Mouse (Mus musculus) heart, postnatal 4 days (tissue): Measurements from ENCODE around the gene Olfr68. TPM values are rescaled to one million over a fixed set of nuclear protein-coding genes. Genes with fewer than 3 reads are reported as not detected.
"Not testable (repeated sequence)": the region's sequence is repeated elsewhere in the genome, so short reads cannot be mapped to it uniquely, and the experiment has no call there.

Source experiments
- DNase-seq: peaks from one replicate; pipeline ENCODE4 v3.0.0; 2021
- total RNA-seq, 2 experiments: library from RNA; stranded (reverse); gene quantifications; 2 replicates each; pipeline ENCODE4 v1.2.3; 2021

Gene Olfr68
- not detected for total RNA-seq

DNA sequence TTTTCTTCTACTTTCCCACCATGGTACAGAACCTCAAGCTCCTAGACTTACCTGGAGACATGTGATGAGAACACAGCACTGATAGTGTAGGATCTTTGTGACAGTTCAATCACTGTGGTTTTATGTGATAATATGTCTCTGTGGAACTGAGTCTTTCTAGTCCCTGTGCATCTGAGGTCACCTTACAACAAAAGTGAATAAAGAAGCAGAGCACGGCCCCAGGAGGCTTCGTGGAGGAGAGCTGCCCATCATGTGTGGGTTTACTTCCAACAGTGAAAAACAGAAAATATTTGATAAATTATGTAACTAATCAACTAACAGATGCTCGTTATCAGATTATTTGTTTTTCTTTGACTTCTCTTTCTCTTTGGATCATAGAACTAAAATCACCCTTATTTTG lies at the start of gene Olfr68:
Gene Olfr68 (minus strand): TSS at position 101 of the 400 bp plus-strand sequence.
- DNase-seq = no peak

DNA sequence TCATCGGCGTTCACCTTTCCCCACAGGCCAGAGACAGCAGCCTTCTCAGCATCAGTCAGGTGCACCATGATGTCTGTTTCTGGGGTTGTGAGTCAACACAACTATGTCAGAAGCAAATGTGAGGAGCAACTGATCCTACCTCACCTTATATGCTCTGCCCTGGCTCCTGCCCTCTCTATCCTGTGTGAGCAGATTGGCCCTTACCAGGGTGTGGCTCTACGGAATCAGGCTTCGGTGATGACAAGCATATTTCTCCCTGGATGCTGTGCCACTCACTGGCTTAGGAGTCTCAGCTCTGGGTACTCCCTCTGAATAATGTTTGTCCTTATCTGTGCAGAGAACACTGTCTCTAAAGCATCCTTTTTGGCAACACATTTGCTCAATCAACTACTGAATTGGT lies 48.3 kb upstream of the Olfr68 start, which contains the start of gene Hbb-bs:
Gene Hbb-bs (minus strand): TSS at position 289 of the 400 bp plus-strand sequence.
- DNase-seq = no peak

DNA sequence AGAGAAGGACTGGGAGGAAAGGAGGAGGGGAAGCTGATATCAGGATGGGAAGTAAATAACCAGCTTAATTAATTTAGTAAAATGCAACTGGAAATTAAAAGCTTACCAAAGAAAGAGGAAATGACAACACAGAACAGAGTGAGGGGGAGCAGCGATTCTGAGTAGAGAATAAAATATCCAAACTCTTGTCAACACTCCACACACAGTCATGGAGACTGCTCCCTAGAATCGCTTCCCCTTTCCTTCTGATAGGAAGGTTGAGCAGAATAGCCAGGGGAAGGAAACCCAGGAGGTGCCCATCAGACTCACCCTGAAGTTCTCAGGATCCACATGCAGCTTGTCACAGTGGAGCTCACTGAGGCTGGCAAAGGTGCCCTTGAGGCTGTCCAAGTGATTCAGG lies 47.6 kb upstream of the Olfr68 start:
- DNase-seq = not testable (repeated sequence)

DNA sequence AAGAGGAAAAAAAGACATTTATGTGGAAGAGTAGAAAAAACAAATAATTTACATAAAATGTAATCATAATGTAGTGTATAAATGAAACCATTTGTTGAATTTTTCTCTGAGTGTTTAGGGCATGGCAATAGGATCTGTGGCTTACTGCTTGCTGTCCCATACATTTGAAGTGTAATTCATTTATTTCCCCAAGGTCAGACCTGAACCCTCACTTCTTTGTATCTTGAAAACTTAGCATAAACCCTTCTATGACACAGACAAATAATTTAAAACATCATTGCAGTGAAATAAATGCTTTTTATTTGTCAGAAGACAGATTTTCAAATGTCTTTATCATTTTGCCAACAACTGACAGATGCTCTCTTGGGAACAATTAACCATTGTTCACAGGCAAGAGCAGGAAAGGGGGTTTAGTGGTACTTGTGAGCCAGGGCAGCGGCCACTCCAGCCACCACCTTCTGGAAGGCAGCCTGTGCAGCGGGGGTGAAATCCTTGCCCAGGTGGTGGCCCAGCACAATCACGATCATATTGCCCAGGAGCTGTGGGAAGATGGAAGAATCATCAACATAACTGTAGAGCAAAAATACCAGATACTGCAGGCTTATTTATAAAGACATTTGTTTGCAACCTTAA lies 46.9 kb upstream of the Olfr68 start:
- no peak for DNase-seq

DNA sequence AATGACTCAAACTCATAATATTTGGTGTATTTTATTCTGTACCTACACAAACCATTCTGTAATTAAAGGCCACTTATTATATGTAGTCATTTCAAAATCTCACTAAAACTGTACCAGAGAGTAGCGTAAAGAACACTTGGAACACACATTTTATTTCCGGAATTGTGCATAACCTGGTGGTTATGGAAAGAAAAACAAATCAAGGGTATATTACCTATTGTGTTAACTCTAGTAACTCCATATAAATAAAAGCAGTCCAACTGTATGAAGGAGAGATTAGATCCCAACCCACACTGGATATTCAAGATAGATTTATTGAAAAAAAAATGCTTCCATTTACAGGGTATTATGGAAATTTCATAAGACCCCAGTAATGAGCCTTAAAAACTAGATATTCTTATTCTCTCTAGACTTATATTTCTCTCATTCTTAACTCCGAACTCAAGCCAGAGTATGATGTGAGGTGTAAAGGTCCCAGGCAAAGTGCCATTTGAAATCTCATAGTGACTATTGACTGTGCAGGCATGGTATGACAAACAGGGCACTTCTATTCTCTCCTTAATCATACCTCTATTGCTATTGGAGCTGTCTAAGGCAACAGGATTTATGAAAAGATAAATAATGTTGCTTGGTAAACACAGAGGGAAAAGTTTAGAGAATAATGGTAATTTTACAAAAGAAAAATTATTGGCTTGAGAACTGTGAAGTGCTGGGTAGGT lies 46.2 kb upstream of the Olfr68 start:
- DNase-seq = no peak

DNA sequence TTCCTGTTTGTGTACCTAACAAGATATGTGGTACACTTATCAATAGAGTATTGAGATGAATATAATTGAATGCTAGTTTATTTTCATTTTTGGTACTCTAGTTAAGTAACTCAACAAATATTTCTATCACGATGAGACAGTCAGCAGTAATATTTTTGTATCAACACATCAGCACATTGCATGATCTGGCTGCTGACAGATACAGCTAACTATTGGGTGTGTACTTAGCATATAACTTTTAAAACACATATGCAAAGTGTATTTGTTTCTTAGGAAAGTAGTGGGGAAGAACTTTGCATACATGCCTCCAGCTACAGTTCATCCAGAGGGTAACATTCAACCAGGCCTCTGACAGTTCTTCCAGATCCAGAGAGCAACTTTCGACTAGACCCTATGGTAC lies 45.1 kb upstream of the Olfr68 start:
- no peak for DNase-seq

DNA sequence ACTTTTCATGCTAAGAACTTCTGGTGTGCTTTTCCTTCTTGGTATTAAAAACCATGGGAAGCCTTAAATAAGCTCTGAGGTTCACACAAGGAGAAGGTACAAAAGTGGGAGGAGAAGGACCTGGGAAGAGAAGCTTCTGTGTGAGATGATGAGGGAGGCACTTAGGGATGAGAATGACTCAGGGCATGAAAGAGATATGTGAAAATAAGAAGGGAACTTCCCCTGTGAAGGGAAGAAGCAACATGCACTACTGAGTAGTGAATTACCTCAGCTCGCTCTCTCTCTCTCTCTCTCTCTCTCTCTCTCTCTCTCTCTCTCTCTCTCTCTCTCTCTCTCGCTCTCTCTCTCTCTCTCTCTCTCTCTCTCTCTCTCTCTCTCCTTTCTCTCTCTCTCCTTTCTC lies 35.6 kb upstream of the Olfr68 start:
- DNase-seq = not testable (repeated sequence)

DNA sequence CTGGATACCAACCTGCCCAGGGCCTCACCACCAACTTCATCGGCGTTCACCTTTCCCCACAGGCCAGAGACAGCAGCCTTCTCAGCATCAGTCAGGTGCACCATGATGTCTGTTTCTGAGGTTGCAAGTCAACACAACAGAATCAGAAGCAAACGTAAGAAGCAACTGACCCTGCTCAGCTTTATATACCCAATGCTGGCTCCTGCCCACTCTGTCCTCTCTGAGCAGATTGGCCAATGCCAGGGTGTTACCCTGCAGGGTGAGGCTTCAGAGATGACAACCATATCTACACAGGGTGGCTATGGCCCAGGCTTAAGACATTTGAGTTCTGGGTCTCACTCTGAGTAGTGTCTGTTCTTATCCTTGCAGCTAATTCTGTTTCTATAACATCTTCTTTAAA lies 34.3 kb upstream of the Olfr68 start, which contains the start of gene Hbb-bt:
Gene Hbb-bt (minus strand): TSS at position 231 of the 400 bp plus-strand sequence.
- no peak for DNase-seq

DNA sequence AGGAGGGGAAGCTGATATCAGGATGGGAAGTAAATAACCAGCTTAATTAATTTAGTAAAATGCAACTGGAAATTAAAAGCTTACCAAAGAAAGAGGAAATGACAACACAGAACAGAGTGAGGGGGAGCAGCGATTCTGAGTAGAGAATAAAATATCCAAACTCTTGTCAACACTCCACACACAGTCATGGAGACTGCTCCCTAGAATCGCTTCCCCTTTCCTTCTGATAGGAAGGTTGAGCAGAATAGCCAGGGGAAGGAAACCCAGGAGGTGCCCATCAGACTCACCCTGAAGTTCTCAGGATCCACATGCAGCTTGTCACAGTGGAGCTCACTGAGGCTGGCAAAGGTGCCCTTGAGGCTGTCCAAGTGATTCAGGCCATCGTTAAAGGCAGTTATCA lies 33.7 kb upstream of the Olfr68 start:
- DNase-seq = not testable (repeated sequence)

DNA sequence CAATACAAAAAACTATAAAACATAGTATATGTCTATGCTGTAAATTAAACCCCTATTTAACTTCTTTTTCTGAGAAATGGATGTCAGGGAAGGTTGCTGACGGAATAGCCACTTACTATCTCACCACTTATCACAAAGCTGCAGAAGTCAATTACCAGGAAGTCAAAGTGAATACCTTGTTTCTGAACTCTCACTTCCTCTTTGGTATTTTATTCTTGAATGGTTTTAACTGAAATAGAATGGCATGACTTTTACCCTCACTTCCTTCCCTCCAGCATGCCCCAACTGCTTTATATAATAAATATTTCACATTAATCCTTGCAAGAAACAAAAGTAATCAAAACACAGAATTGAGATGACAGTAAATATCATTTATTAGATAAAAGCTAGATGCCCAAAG lies 32.7 kb upstream of the Olfr68 start:
- no peak for DNase-seq

DNA sequence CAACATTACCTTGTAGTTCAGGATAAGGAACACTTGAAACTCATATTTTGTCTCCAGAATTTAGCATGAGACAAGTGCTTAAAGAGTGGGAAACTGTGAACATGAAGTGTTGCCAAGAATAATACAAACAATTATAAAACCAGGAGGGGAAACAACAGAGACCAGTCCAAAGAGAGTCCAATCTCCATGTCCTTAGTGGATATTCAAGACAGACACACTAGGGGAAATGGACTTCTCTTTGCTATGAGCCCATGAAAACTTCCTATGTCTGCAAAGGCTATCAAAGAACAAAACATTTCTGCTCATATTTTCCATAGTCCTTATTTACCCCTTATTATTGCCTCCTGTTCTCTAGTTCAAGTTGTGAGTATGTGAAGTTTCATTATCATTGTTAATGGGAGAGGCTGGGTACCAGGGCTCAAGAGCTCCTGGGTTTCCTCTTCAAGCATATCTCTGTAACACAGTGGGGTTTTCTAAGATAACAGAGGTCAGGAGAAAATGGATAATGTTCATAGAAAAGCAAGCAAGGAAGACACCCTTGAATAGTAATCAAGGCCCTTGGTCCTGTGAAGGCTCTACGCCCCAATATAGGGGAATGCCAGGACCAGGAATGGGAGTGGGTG lies 31.8 kb upstream of the Olfr68 start:
- no peak for DNase-seq

DNA sequence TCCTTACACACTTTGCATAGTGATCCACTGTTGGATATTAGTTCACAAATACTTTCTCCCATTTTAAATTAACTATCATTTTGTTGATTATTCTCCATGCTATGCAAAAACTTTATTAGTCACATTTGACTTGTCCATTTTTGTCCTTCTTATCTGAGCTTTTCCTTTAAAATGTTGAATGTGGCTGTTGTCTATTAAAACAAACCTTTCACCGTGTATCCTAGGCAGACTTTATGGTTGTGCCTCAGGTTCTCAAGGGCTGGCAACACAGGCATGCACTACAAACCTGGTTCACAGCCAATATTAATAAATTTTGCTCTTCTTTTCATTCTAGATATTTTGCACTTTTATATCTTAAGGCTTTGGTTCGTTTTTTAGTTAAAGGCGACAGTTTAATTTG lies 31.2 kb upstream of the Olfr68 start:
- no peak for DNase-seq

DNA sequence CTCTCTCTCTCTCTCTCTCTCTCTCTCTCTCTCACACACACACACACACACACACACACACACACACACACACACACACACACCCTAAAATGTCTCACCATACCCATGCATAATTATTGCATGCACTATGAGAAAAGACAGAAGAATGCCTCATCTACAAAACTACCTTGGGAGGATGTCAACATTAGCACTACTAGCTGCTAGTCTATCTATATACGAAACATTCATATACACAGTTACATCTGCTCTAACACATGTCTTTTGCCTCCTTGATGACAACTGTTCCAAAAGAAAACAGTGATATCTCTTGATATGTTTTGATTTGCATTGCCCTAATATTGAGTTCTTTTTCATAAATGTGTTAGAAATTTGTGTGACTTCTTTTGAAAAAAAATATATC lies 30.8 kb upstream of the Olfr68 start:
- no peak for DNase-seq

DNA sequence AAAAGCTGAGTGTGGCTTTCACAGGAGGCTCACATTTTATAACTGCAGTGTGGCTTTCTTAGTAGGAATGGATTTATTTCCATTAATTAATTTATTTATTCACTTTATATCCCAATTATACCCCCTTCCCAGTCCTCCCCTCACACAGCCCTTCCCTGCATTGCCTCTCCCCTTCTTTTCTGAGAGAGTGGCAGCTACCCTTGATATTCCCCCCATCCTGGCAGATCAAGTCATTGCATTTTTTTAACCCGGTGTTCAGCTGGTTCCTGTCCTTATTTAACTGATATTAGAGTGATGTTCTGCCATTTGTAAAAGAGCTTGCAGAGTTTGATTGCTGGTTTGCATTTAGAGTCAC lies 30.3 kb upstream of the Olfr68 start:
- DNase-seq = no peak

DNA sequence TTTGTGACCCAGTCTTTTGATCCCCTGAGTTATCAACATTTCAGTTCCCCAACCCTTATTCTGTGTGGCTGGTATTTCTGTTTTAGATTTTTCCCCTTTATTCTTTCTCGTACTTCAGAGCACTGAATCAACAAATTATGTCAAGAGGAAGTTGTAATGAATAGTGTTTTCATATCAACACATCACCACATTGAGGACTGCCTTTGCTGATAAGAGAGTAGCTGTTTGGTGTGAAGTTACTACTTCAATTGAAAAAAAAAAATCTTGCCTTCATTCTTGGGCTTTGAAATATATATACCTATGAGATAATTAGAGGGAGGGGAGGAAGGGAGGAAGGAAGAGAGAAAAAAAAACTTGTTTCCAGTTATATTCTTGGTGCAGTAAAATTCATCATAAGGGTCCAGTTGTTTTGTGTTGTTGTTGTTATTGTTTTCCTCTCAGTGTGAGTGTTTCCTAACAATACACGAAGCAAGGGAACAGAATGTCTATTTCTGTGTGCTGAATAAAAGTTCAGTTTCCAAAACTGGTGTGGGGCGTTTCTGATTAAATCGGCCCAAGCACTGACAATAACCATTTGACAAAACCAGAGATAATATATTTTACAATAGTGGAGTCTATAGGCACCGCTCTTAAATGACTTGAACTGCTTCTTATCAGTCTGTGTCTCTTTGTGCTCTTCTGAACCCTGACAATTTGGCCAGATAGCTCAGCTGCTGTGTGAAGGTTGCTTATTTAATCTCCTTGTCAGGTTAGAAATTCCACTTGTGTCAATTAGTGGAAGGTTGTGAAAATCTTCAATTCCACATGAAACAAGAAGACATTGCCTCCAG lies 29.7 kb upstream of the Olfr68 start:
- DNase-seq = no peak

DNA sequence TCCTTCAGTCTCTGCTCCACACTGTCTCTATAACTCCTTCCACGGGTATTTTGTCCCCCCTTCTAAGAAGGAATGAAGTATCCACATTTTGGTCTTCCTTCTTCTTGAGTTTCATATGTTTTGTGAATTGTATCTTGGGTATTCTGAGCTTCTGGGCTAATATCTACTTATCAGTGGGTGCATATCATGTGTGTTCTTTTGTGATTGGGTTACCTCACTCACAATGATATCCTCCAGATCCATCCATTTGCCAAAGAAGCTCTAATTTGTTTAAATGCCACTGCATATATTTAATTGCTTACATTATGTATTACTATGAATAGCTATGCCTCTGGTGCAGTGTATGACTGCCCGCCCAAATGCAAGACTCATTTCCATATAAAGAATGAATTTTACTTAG lies 28.6 kb upstream of the Olfr68 start:
- not testable (repeated sequence) for DNase-seq

DNA sequence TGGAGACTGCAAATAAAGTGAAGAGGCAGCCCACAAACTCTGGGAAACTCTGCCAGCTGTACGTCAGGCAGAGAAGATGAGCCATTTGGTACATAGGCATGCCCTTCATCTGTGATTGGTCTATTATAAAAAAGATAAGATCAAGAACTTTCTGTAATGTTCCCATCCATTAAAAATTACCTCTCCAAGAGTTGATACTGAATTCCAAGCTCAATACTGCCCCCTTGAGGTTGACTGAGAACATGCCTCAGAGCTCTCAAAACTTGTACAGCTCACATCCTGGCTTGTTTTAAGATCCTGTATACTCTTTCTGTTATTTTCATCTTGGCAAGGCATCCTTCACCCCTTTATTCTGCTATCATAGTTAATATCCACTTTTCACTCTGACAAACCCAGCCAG lies 27.4 kb upstream of the Olfr68 start:
- DNase-seq = peak; percentile 15

DNA sequence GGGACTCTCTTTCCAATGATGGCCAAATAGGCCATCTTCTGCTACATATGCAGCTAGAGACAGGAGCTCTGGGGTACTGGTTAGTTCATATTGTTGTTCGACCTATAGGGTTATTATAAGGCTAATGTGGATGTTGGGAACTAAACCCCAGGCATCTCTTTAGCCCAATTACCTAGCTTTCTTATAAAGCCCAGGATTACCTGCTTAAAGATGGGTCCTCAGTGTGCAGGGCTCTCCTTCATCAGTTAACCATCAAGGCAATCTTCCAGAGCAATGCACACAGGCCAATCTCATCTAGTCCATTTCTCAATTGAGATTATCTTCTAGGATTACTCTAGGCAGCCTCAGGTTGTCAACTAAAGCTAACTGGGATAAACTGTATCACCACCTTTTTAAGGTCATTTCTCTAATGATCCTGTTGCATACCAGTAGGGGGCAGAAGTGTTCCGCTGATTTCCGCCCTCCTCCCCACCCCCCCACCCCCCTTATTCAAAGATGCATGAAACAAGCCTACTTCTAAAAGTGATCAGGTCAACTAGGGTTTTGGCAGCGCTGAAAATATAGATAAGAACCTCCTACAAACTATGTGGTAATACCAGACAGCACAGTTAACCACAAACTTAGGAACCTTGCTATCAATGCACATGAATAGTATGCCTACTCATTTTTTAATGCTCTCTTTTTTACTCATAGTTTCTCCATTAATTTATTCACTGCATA lies 13.3 kb upstream of the Olfr68 start:
- no peak for DNase-seq

DNA sequence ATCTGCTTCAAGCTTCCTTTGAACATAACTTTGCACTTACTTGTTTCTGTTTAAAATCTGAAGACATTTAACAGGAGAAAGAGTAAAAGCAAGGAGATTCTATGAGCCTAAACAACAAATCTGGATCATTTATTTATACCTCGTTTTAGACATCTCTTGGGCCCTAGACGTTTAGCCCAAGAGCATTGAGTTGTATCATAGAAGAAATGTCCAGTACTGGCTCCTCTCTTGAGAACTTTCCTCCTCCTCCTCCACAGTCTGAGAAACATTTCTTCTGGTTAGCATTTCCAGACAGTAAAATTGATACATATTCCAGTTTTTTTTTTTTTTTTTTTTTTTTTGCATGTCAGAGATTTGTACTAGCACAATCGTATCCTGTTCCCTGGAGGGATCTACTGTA lies 12.2 kb upstream of the Olfr68 start, which contains the start of gene Olfr67:
Gene Olfr67 (minus strand): TSS at position 101 of the 400 bp plus-strand sequence.
- DNase-seq = no peak

DNA sequence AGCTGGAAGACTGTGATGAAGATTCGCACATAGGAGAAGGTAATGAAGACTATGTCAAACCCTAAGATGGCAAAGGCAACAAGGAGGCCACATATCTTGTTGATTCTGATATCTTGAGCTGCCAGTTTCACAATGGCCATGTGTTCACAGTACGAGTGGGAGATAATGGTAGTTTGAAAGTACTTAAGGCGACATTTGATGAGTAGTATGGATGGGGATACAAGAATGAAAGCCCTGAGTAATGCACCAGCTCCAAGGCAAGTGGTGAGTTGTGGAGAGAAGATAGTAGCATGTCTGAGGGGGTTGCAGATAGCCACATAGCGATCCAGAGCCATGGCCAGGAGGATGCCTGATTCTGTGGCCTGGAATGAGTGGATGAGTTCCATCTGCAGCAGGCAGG lies 1.8 kb downstream of the Olfr68 start:
- DNase-seq = not testable (repeated sequence)

DNA sequence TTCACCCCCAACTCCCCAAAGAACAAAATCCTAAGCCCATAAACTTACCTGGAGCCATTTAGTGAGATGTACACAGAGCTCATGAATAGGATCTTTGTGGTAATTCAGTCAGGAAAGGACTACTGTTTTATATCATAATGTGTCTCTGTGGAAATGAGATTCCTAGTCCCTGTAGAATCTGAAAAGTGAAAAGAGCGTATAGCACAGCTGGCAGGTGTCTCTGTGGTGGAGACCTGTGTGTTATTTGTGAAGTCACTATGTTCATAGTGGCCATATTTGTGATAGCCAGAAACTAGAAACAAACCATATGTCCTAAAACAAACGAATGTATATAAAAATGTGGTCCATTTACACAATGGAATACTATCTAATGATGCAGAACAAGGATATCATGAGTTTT lies 8.0 kb downstream of the Olfr68 start, which contains the start of gene Olfr69:
Gene Olfr69 (minus strand): TSS at position 101 of the 400 bp plus-strand sequence.
- no peak for DNase-seq

DNA sequence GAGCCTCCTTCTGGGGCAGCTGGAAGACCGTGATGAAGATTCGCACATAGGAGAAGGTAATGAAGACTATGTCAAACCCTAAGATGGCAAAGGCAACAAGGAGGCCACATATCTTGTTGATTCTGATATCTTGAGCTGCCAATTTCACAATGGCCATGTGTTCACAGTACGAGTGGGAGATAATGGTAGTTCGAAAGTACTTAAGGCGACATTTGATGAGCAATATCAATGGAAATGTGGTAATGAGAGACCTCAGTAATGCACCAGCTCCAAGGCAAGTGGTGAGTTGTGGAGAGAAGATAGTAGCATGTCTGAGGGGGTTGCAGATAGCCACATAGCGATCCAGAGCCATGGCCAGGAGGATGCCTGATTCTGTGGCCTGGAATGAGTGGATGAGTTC lies 11.8 kb downstream of the Olfr68 start:
- not testable (repeated sequence) for DNase-seq
